In the genomic region with DNA sequence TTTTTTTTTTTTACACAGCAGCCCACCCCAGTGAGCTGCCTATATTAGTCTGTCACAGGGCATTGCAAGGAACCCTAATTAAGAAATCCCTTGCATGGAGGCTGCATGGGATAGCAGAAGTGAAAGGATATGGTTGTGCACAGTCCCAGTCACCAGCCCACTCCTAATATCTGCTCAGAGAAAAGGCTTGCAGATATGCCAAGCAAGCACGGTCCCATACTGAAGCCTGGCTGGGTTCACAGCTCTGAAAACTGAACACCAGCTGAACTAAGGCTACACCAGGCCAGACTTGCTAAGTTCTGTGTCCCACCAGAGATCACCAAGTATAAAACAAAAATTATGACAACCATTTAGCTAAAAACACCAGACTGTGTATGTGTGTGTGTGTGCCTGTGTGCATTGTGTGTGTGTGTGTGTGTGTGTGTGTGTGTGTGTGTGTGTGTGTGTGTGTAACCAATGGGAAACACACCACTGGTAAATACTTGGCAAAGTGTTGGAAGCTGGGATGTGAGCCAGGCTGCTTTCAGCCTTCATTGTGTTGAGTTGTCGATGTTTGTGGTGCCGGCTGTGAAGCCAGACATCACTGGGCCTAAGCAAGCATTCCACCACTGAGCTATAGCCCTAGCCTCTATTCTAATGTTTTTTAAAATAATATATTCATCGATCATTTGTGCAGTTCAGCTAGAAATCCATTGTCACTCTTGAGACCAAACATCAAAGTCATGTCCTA, we compare ENCODE assay signal across 10 mouse cellular contexts.
DNase-seq lines count a peak whose midpoint lies in the region; ATAC-seq lines count a peak whose summit lies in the region.
"Had no signal": no experiment of that assay in that cellular context is flagged by ENCODE, and none has a peak within 500 bp of the region (broad histone marks: within the 10 kb centered on the region; RNA-seq: fewer than 3 reads in every experiment).

No protein-coding gene starts in this region.

- no peaks in the 10 kb centered on the region for H3K36me3 ChIP-seq in heart, embryonic 16.5 days (ENCODE audit: control insufficient read depth, insufficient read depth)
- H3K36me3 ChIP-seq in hindbrain, embryonic 16.5 days (ENCODE audit: control insufficient read depth, insufficient read depth, low read length): no peaks in the 10 kb centered on the region
- H3K36me3 ChIP-seq in neural tube, embryonic 14.5 days (ENCODE audit: control insufficient read depth, insufficient read depth, low read length): no peaks in the 10 kb centered on the region
- H3K36me3 ChIP-seq: limb, embryonic 13.5 days had no signal

- peaks cover 17% of the 10 kb centered on the region for H3K4me1 ChIP-seq in heart, embryonic 16.5 days (ENCODE audit: control insufficient read depth, insufficient read depth, low read length)
- peaks cover 29% of the 10 kb centered on the region for H3K4me1 ChIP-seq in hindbrain, embryonic 16.5 days (ENCODE audit: control insufficient read depth, insufficient read depth, low read depth, low read length)
- peaks cover 31% of the 10 kb centered on the region for H3K4me1 ChIP-seq in neural tube, embryonic 14.5 days (ENCODE audit: control insufficient read depth, insufficient read depth, low read length)

- no peak for DNase-seq in heart, postnatal 25 days (ENCODE audit: low spot score)
- DNase-seq in right cerebral cortex, adult 2 months (ENCODE audit: low spot score in 2 of 2): peak; percentile 26 to 27
- no peak for DNase-seq in right cerebral cortex, postnatal 36 days (ENCODE audit: low spot score in 2 of 2)
- DNase-seq in yolk sac, embryonic 10.5 days (ENCODE audit: low spot score): no peak
- DNase-seq in B cell, adult 2 months: no peak
- DNase-seq: kidney, adult 8-10 months had no signal

- H3K4me2 ChIP-seq in heart, embryonic 16.5 days (ENCODE audit: low read depth, low read length): no peak overlapping the region
- no peak overlapping the region for H3K4me2 ChIP-seq in hindbrain, embryonic 16.5 days (ENCODE audit: low read length)
- no peak overlapping the region for H3K4me2 ChIP-seq in neural tube, embryonic 14.5 days (ENCODE audit: low read depth, low read length)
- H3K4me2 ChIP-seq: limb, embryonic 13.5 days had no signal

- ATAC-seq in heart, embryonic 16.5 days (replicated peaks; ENCODE audit: extremely low read depth, insufficient read depth, low FRiP score): peak; percentile 65
- ATAC-seq in hindbrain, embryonic 16.5 days: peak; percentile 65
- ATAC-seq in neural tube, embryonic 14.5 days (ENCODE audit: low read depth): peak; percentile 45

- H3K4me3 ChIP-seq in heart, embryonic 16.5 days (ENCODE audit: low read length): no peak overlapping the region
- no peak overlapping the region for H3K4me3 ChIP-seq in hindbrain, embryonic 16.5 days (ENCODE audit: low read length)
- no peak overlapping the region for H3K4me3 ChIP-seq in neural tube, embryonic 14.5 days (ENCODE audit: low read depth, low read length)
- H3K4me3 ChIP-seq: limb, embryonic 13.5 days had no signal

- intact Hi-C loops in heart, postnatal 25 days (cut with DNase I): loop anchor here (5.0 to 10.0 kb wide), 4 partner anchors 138 to 310 kb away; no protein-coding TSS in a partner anchor

- H3K9me3 ChIP-seq in heart, embryonic 16.5 days (replicated peaks; ENCODE audit: control insufficient read depth, low read length): no peaks in the 10 kb centered on the region
- no peaks in the 10 kb centered on the region for H3K9me3 ChIP-seq in hindbrain, embryonic 16.5 days (ENCODE audit: control insufficient read depth, low read length)
- no peaks in the 10 kb centered on the region for H3K9me3 ChIP-seq in neural tube, embryonic 14.5 days (ENCODE audit: control insufficient read depth, low read length)
- H3K9me3 ChIP-seq: limb, embryonic 13.5 days had no signal

- peak overlapping the region; percentile 55 for H3K27ac ChIP-seq in heart, embryonic 16.5 days (ENCODE audit: low read length)
- no peak overlapping the region for H3K27ac ChIP-seq in hindbrain, embryonic 16.5 days (ENCODE audit: low read depth, low read length)
- H3K27ac ChIP-seq in neural tube, embryonic 14.5 days (ENCODE audit: low read depth, low read length): peak overlapping the region; percentile 52
- H3K27ac ChIP-seq: limb, embryonic 13.5 days had no signal

- H3K9ac ChIP-seq in heart, embryonic 16.5 days (ENCODE audit: low read length): no peak overlapping the region
- H3K9ac ChIP-seq in hindbrain, embryonic 16.5 days (ENCODE audit: low read depth, low read length): no peak overlapping the region
- no peak overlapping the region for H3K9ac ChIP-seq in neural tube, embryonic 14.5 days (replicated peaks; ENCODE audit: low read depth, low read length)
- H3K9ac ChIP-seq: limb, embryonic 13.5 days had no signal

- 39% methylated on average over 4 of the region's 4 CpGs for whole genome bisulfite sequencing in heart, embryonic 16.5 days
- WGBS in hindbrain, embryonic 16.5 days: 46% methylated on average over 4 of the region's 4 CpGs
- 46% methylated on average over 4 of the region's 4 CpGs for WGBS in neural tube, embryonic 14.5 days

- H3K27me3 ChIP-seq in heart, embryonic 16.5 days (ENCODE audit: control insufficient read depth, insufficient read depth, low read length): no peaks in the 10 kb centered on the region
- H3K27me3 ChIP-seq in hindbrain, embryonic 16.5 days (replicated peaks; ENCODE audit: control insufficient read depth, insufficient read depth, low read length): no peaks in the 10 kb centered on the region
- H3K27me3 ChIP-seq in neural tube, embryonic 14.5 days (ENCODE audit: control insufficient read depth, insufficient read depth, low read length): no peaks in the 10 kb centered on the region
- H3K27me3 ChIP-seq: limb, embryonic 13.5 days had no signal

Comparison
In these comparisons a context has a peak if more than half of its experiments do, and no peak if none do; other contexts are left out.
1. DNase-seq: peak in right cerebral cortex, adult 2 months (2 of 2); none in heart, postnatal 25 days (single experiment), right cerebral cortex, postnatal 36 days (0 of 2), yolk sac, embryonic 10.5 days (single experiment) and B cell, adult 2 months (0 of 2).
2. Peak in every context shown above with its lines, with median percentiles within 50 percentile points of each other: ATAC-seq.